Mouse (Mus musculus) heart, postnatal 4 days (tissue): ENCODE measurements at regions not wholly inside any gene's neighbourhood (a gene's known extent, or its start where the extent isn't known, plus 50 kb on each side); places are given as distances from the start of the nearest gene placed in this dataset.
"Not testable (repeated sequence)": the region's sequence is repeated elsewhere in the genome, so short reads cannot be mapped to it uniquely, and the experiment has no call there.

Source experiments
- DNase-seq: peaks from one replicate; pipeline ENCODE4 v3.0.0; 2021

DNA sequence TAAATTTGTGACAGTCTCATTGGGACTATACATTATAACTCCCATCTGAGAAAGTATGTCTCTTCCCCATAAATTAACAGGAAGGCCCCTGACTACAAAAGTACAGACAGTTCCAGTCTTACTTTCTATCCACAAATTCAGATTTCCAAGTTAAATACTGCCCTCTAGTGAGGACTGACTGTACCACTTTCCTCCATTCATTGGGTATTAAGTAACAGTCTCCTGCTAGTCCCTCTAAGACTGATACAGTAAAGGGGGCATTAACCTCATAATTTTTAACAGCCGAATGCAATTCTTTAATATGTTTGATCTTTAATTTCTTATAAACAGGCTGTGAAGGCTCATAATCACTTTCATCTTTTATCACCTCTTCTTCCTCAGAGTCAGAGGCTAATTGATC is 131.0 kb upstream of the Adcyap1 start:
- not testable (repeated sequence) for DNase-seq

DNA sequence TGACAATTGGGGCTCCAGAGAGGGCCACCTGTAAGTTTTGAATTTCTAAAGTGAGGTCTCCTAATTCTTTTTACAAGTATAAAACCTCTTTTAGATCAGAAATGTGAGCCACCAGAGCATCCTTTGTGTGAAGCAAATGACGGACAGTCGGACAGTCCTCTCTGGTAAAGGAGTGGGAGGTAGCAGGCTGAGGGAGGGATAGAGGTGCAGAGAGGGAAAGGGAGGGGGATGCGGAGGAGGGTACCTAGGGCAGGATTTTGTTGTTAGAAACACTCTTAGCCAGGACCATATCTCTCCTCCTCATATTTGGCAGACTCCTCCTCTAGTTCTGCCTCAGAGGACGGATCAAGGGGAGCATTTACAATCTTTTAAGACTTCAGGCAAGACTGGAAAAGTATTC is 130.3 kb upstream of the Adcyap1 start:
- no peak for DNase-seq

DNA sequence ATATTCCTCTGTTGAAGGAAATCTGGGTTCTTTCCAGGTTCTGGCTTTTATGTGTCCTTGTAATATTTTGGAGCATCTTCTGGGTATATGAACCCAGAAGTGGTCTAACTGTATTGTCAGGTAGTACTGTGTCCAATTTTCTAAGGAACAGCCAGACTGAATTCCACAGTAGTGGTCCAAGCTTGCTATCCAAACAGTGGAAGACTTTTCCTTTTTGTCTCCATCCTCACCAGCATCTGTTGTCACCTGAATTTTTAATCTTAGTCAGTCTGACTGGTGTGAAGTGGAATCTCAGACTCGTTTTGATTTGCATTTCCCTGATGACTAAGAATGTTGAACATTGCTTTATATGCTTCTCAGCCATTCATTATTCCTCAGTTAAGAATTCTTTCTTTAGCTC is 114.8 kb upstream of the Adcyap1 start:
- no peak for DNase-seq

GRCm38 (mm10) chr17:93104516-93104915 is 94.3 kb upstream of the Adcyap1 start:
- DNase-seq = no peak

DNA sequence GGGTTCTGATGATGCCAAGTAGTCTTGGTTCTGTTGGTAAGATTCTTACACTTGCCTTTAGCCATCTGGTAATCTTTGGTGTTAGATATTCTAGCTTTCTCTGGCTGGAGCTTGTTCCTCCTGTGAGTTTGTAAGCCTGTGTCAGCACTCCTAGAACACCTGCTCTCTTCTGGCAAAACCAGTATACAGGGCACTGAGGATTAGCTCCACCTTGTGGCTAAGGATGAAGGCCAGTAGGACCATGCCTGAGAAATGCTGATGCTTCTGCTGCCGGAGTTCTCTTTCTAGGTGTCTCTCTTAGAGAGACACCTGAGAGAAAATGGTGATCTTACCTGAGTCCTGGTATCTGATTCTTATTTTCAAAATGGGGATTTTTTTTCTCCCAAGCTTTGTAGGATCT is 58.8 kb upstream of the Adcyap1 start:
- DNase-seq = no peak

DNA sequence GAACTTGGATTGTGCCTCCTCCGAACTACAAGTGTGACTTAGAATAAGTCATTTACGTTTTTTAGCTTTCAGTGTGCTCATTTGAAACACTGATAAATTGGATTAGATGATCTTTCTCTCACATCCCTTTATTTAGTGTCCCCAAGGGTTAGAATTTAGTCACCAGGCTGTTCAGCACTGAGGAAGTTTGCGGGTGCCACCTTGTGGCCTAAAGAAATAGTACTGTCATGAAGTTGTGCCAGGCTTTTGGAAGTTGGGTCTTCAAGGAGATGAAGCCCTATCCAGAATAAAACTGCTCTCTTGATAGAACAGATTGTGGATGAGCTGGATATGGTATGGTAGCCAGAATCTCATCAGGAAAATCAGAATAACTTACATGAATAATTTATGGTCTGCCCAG is 57.7 kb upstream of the Adcyap1 start:
- peak; percentile 16 for DNase-seq
